Mouse (Mus musculus) stomach, embryonic 16.5 days (tissue): ENCODE results near the gene Cdc6. TPM values are rescaled to one million over a fixed set of nuclear protein-coding genes. Genes with fewer than 3 reads are reported as not detected.

ENCODE experiments used
- ATAC-seq: fragments of 200-750 bp; cut with Nextera tagmentation; 2 replicates; pipeline ENCODE4 v1.8.0; 2017; ENCODE audit warnings: moderate number of reproducible peaks, moderate TSS enrichment; ENCODE audit not compliant: insufficient read depth, low FRiP score
- H3K27ac ChIP-seq: fragments of 300-500 bp; sonication (generic); 2 replicates; pipeline ENCODE4 v1.5.1; 2014; ENCODE audit warnings: low read length
- H3K27me3 ChIP-seq: fragments of 300-500 bp; sonication (generic); 2 replicates; pipeline ENCODE4 v1.6.1; 2014; ENCODE audit warnings: low read length, control low read depth, mixed read lengths; ENCODE audit not compliant: control insufficient read depth, insufficient read depth
- H3K36me3 ChIP-seq: fragments of 300-500 bp; sonication (generic); 2 replicates; pipeline ENCODE4 v1.6.1; 2014; ENCODE audit warnings: low read length; ENCODE audit not compliant: control insufficient read depth, insufficient read depth
- H3K4me1 ChIP-seq: fragments of 300-500 bp; sonication (generic); 2 replicates; pipeline ENCODE4 v1.6.1; 2014; ENCODE audit warnings: low read length, control low read depth, mixed read lengths; ENCODE audit not compliant: control insufficient read depth, insufficient read depth
- H3K4me2 ChIP-seq: fragments of 300-500 bp; sonication (generic); 2 replicates; pipeline ENCODE4 v1.6.1; 2014; ENCODE audit warnings: low read depth, low read length, mixed read lengths
- H3K4me3 ChIP-seq: fragments of 300-500 bp; sonication (generic); replicated peaks from 2 replicates; pipeline ENCODE4 v1.5.1; 2014; ENCODE audit warnings: mild to moderate bottlenecking, low read length
- H3K9ac ChIP-seq: fragments of 300-500 bp; sonication (generic); 2 replicates; pipeline ENCODE4 v1.6.1; 2014; ENCODE audit warnings: low read length
- H3K9me3 ChIP-seq: fragments of 300-500 bp; sonication (generic); replicated peaks from 2 replicates; pipeline ENCODE4 v1.6.1; 2016; ENCODE audit warnings: low read length, control low read depth; ENCODE audit not compliant: control insufficient read depth
- WGBS: fragments of 180-500 bp; shearing (Covaris S2); extraction: QIAGEN DNeasy Blood & Tissue Kit; methylation state at CpG from one replicate; pipeline ENCODE4 v1.1.7; 2014; 5-methylcytosine and 5-hydroxymethylcytosine counted together
- polyA plus RNA-seq: library from polyadenylated mRNA; unstranded; fragments of >200 nt; fragmentation: Nextera tagmentation; extraction: Ambion mirVana; gene quantifications from 2 replicates; pipeline ENCODE4 v1.2.1, GENCODE M21; 2015

Gene Cdc6
- polyA plus RNA-seq, 1 experiment from 2014 or later: 28.1 TPM

DNA sequence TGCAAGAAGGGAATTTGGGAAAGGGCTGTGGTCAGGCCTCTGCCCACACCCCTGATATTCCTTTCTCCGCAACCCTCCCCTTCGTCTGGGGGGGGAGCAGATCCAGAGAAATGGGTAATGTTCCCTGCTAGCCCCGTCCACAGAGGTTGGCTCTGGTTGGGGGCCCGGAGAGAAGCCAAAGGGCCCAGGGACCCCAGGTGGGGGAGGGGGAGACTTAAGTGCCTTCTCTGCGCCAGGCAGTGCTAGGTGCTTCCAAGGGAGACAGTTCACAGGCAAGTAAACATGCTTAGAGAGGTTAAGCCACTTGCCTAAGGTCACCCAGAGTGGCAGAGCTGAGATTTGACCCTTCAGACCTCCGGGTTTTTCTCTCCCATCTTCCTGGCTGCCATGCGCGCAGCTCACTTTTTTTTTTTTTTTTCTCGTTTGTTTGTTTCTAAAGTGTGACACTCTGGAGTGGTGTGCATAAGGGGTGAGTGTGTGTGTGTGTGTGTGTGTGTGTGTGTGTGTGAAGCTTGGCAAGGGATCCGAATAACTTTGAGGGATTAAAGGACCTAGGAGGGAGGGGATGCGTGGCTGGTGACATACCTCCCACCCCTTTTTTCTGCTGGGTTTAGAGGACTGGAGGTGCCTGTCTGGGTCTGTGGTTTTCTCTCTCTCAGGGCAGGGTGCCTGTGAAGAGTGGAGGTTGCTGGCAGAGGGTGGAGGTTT, 37.5 kb downstream of the Cdc6 start:
- H3K4me2 ChIP-seq: peak overlapping the region; percentile 33; the same call in 1 of the 2 replicates
- H3K27ac ChIP-seq: peak overlapping the region; percentile 99
- WGBS: 30% methylated on average over 11 of the region's 11 CpGs
- peak overlapping the region; percentile 92 for H3K9ac ChIP-seq
- no peaks in the 10 kb centered on the region for H3K36me3 ChIP-seq
- peak overlapping the region; percentile 11; the same call in 1 of the 2 replicates for H3K4me3 ChIP-seq
- no peaks in the 10 kb centered on the region for H3K27me3 ChIP-seq
- no peaks in the 10 kb centered on the region for H3K9me3 ChIP-seq
- H3K4me1 ChIP-seq: peaks cover 90% of the 10 kb centered on the region
- no peak for ATAC-seq

DNA sequence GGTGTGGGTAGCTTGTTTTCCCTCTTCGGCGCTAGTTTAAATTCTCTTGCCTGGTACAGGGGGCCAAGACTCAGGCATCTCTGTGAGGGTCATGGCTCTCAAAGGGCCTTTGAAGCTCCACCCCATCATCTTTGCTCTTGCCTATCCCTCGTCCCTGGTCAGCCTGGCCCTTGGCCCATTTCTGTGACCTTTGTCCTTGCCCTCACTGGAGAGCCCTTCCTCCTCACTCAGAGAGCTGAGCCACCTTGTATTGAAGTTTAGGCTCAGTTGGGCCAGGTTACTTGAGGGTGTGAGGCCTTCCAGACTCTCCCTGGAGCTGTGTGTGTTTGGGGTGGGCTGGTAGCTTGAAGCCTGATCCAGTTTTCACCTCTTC, 38.0 kb downstream of the Cdc6 start:
- Histone ChIP-seq H3K27ac (peak overlapping the region; percentile 40), H3K36me3 (no peaks in the 10 kb centered on the region; the same call in 1 of the 2 replicates), H3K9ac (peak overlapping the region; percentile 11), H3K27me3 (no peaks in the 10 kb centered on the region), H3K4me2 (0 out of 2 replicates have a peak overlapping the region, but pooled peaks have one; percentile 22), H3K9me3 (no peaks in the 10 kb centered on the region), H3K4me1 (peaks cover 90% of the 10 kb centered on the region), H3K4me3 (no peak overlapping the region)
- no peak for ATAC-seq
- WGBS: 36% methylated on average over 3 of the region's 3 CpGs

DNA sequence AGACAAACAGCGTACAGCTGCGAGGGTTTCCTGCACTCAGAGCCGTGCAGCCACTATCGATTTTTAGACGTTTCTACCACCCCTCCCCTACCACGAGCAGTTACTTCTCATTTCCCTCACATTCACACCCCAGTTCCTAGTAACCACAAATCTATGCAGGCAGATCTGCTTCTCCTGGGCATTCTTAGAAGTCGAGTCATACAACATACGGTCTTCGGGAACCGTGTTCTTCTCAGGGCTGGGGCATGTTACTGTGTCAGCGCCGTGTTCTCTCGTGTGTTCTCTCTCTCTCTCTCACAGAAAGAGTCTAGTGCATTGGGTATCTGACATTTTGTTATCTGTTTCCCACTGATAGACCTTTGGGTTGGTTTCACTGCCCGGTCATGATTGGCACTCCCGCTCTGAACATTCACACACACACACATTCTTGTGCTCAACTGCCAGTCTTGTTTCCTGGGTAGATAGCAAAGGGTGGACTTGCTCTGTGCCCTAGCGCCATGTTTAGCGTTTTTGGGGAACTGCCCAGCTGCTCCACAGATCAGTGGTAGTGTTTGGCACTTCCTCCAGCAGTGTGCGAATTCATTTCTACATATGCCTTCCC, 40.5 kb downstream of the Cdc6 start:
- Histone ChIP-seq H3K4me3 (no peak overlapping the region), H3K27me3 (no peaks in the 10 kb centered on the region), H3K9me3 (no peaks in the 10 kb centered on the region), H3K27ac (peak overlapping the region; percentile 77), H3K9ac (peak overlapping the region; percentile 33; the same call in 1 of the 2 replicates), H3K4me2 (peak overlapping the region; percentile 0; the same call in 1 of the 2 replicates), H3K36me3 (no peaks in the 10 kb centered on the region; the same call in 1 of the 2 replicates), H3K4me1 (peaks cover 85% of the 10 kb centered on the region)
- WGBS: 38% methylated on average over 18 of the region's 18 CpGs
- no peak for ATAC-seq

DNA sequence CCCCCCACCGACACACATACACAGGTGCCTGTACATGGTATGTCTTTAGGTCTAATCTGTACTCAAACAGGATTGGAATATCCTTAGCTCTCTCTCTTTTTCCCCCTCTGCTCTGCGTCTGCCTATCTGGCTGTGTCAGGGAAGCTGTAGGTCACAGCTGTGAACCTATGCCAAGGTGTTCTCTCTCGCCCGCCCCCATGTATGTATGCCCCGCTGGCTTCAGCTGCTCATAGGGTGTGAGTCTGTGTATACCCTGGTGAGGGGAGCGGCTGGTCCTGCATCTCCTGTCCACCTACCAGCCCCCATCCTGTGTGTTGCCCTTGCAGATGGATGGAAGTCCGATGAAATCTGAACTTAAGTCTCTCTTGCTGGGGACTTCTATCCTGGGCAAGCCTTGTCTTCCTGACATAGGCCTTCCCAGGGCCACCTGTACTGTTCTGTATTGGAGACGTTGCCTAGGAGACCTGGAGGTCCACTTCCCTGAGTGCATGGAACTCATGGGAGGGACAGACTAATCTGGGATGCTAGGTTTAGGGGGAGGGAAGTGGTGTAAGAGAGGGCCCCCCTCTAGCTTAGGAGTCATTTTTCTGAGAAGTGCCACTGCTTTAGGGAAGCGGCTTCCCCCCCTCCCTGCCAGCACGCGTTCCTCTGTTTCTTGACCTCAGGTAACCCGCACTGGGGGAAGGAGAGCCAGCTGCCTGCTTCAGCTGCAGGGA, 41.8 kb downstream of the Cdc6 start:
- no peak overlapping the region for H3K4me2 ChIP-seq
- H3K4me3 ChIP-seq: no peak overlapping the region
- peaks cover 84% of the 10 kb centered on the region for H3K4me1 ChIP-seq
- ATAC-seq: no peak
- H3K27ac ChIP-seq: peak overlapping the region; percentile 8
- 58% methylated on average over 12 of the region's 12 CpGs for WGBS
- H3K36me3 ChIP-seq: no peaks in the 10 kb centered on the region; the same call in 1 of the 2 replicates
- peak overlapping the region; percentile 46; the same call in 1 of the 2 replicates for H3K9ac ChIP-seq
- H3K27me3 ChIP-seq: no peaks in the 10 kb centered on the region
- no peaks in the 10 kb centered on the region for H3K9me3 ChIP-seq

DNA sequence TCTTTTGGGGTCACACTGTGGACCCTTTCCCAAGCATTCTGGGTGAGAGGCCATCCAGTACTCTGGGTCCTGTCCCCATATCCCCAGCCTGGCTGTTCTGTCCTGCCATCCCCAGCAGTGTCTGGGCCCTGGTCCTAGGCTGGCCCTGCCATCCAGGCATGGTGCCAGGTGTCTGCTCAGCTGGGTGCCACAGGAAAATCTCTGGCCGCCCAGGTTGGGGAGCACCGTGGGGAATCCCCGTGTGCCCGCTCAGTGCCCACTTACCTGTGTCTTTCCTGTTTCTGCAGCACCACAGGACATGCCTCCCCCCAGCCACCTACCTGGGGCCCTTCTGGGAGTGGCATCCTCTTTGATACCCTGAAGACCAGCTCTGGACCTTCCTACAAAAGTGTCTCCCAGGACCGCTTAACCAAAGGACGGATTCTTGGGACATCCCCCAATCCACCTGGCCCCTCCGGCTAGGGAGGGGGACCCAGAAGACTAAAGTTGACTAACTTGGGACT, 42.4 kb downstream of the Cdc6 start:
- H3K9ac ChIP-seq: peak overlapping the region; percentile 46; the same call in 1 of the 2 replicates
- ATAC-seq: no peak
- no peak overlapping the region for H3K4me3 ChIP-seq
- WGBS: 73% methylated on average over 7 of the region's 7 CpGs
- peaks cover 84% of the 10 kb centered on the region for H3K4me1 ChIP-seq
- H3K9me3 ChIP-seq: no peaks in the 10 kb centered on the region
- no peaks in the 10 kb centered on the region; the same call in 1 of the 2 replicates for H3K36me3 ChIP-seq
- peak overlapping the region; percentile 91 for H3K27ac ChIP-seq
- H3K27me3 ChIP-seq: no peaks in the 10 kb centered on the region
- H3K4me2 ChIP-seq: no peak overlapping the region

DNA sequence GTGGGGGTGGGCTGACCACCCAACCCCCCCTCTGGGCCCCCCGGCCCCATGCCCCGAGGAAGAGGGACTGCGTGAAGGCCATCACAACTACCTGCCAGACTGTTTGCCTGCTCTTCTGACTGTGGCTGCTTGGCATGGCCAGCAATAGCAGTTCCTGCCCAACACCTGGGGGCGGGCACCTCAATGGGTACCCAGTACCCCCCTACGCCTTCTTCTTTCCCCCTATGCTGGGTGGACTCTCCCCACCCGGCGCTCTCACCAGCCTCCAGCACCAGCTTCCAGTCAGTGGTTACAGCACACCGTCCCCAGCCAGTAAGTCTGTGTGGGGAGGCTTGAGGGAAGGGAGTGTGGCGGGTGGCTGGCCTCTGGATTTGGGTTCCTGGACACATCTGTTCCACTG, 42.9 kb downstream of the Cdc6 start:
- ATAC-seq: no peak
- H3K4me3 ChIP-seq: no peak overlapping the region
- no peak overlapping the region for H3K4me2 ChIP-seq
- 78% methylated on average over 9 of the region's 9 CpGs for WGBS
- H3K27me3 ChIP-seq: no peaks in the 10 kb centered on the region
- no peaks in the 10 kb centered on the region; the same call in 1 of the 2 replicates for H3K36me3 ChIP-seq
- peak overlapping the region; percentile 91 for H3K27ac ChIP-seq
- no peak overlapping the region; the same call in 1 of the 2 replicates for H3K9ac ChIP-seq
- H3K4me1 ChIP-seq: peaks cover 84% of the 10 kb centered on the region
- no peaks in the 10 kb centered on the region for H3K9me3 ChIP-seq

DNA sequence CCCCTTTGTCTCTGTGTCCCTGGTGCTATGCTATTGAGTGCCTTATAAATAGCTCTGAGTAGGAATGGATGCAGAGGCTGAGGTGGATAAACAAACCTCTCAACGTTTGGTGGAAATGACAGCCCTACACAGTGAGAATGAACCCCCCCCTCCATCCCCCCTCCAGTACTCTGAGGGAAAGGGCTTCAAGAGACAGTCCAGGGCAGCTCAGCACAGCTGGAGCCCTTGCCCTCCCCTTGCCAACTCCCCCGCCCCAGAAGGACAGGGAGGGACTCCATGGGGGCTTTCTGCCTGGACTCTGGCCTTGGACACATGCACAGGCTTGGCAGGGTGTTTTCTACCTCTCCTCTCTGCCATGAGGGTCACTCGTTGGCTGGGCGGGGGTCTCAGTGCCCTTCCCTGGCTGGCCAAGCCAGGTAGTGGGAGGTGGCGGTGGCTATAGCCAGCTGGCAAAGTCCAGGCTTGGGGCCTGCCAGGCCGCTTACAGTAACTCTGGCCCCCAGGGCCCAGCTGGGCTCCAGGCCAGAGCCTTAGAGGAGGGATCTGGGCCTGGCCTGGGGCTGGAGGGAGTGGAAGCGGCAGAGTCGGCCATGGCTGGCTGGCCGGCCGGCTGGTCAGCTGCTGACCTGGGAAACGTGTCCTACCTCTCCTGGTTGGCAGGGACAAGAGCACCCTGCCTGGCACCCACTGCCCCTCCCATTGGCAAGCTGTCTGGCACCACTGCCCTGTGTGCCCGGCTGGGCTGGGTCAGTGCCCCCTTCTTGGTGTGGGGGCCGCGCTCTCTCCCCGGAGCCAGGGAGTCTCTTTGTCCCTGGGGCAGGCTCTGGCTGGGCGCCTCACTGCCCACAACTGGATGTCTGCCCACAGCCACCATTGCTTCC, 43.7 kb downstream of the Cdc6 start:
- Histone ChIP-seq H3K4me3 (0 out of 2 replicates have a peak overlapping the region, but pooled peaks have one; percentile 10), H3K27ac (peak overlapping the region; percentile 91), H3K9me3 (no peaks in the 10 kb centered on the region), H3K4me1 (peaks cover 82% of the 10 kb centered on the region), H3K9ac (peak overlapping the region; percentile 59), H3K36me3 (no peaks in the 10 kb centered on the region; the same call in 1 of the 2 replicates), H3K27me3 (no peaks in the 10 kb centered on the region), H3K4me2 (peak overlapping the region; percentile 27; the same call in 1 of the 2 replicates)
- WGBS: 51% methylated on average over 16 of the region's 16 CpGs
- ATAC-seq: peak; percentile 51

DNA sequence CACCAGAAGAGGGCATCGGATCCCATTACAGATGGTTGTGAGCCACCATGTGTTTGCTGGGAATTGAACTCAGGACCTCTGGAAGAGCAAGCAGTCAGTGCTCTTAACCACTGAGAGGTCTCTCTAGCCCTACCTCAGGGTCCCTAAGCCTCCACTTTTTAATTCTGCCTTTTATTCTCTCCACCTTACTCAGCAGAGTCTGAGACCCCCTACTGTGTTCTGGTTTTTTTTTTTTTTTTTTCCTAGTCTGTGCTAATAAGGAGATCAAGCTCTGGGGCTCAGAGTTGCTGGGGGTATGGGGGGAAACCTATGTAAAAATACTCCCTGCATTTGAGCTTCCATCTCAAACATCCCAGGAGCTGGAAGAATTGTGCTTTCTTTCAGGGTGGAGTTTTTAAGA, 44.5 kb downstream of the Cdc6 start:
- 94% methylated on average over 1 of the region's 1 CpGs for WGBS
- peaks cover 82% of the 10 kb centered on the region for H3K4me1 ChIP-seq
- no peak overlapping the region for H3K9ac ChIP-seq
- no peak overlapping the region for H3K4me3 ChIP-seq
- no peaks in the 10 kb centered on the region for H3K27me3 ChIP-seq
- no peak for ATAC-seq
- no peaks in the 10 kb centered on the region for H3K9me3 ChIP-seq
- no peak overlapping the region for H3K4me2 ChIP-seq
- no peaks in the 10 kb centered on the region; the same call in 1 of the 2 replicates for H3K36me3 ChIP-seq
- H3K27ac ChIP-seq: peak overlapping the region; percentile 54; the same call in 1 of the 2 replicates
